Mouse (Mus musculus): ENCODE results near the gene Ftcd. TPM values are rescaled to one million over a fixed set of nuclear protein-coding genes. Genes with fewer than 3 reads are reported as not detected.

Ftcd gene
- total RNA-seq (2021) = not detected
- long read RNA-seq, experiment 1 = 0 reads
- long read RNA-seq, experiment 2 = 0 reads

- intact Hi-C loops (cut with DNase I; ENCODE audit: low total_unique reads) = no loop called here
- DNase-seq = no peak
Observed at GRCm38 (mm10) chr10:76575374-76575773, at the start of gene Ftcd. Ftcd (plus strand) TSS chr10:76575648.

- DNase-seq = no peak
- intact Hi-C loops (cut with DNase I; ENCODE audit: low total_unique reads) = no loop called here
Observed at GRCm38 (mm10) chr10:76530922-76531321, 44.5 kb upstream of the Ftcd start.

GRCm38 (mm10) chr10:76531375-76531774 is 44.1 kb upstream of the Ftcd start, which contains the start of gene Lss:
Lss (plus strand) TSS chr10:76531588.
- intact Hi-C loops (cut with DNase I; ENCODE audit: low total_unique reads) = no loop called here
- peak; percentile 95 for DNase-seq

- intact Hi-C loops (cut with DNase I; ENCODE audit: low total_unique reads) = no loop called here
- no peak for DNase-seq
Observed at GRCm38 (mm10) chr10:76531828-76532227, 43.6 kb upstream of the Ftcd start.

- no peak for DNase-seq
Observed at GRCm38 (mm10) chr10:76535526-76535925, 39.9 kb upstream of the Ftcd start.

GRCm38 (mm10) chr10:76537619-76538018 is 37.8 kb upstream of the Ftcd start:
- DNase-seq = no peak
- intact Hi-C loops (cut with DNase I; ENCODE audit: low total_unique reads) = no loop called here

More at GRCm38 (mm10) chr10:76535526-76535925, 39.9 kb upstream of the Ftcd start:
- intact Hi-C loops (cut with DNase I; ENCODE audit: low total_unique reads) = no loop called here

GRCm38 (mm10) chr10:76541336-76542085 is 33.9 kb upstream of the Ftcd start:
- no peak for DNase-seq
- intact Hi-C loops (cut with DNase I; ENCODE audit: low total_unique reads) = no loop called here

GRCm38 (mm10) chr10:76542636-76543375 is 32.6 kb upstream of the Ftcd start:
- DNase-seq = no peak

GRCm38 (mm10) chr10:76546566-76546965 is 28.9 kb upstream of the Ftcd start:
- DNase-seq = no peak
- intact Hi-C loops (cut with DNase I; ENCODE audit: low total_unique reads) = no loop called here

More at GRCm38 (mm10) chr10:76542636-76543375, 32.6 kb upstream of the Ftcd start:
- intact Hi-C loops (cut with DNase I; ENCODE audit: low total_unique reads) = no loop called here

GRCm38 (mm10) chr10:76548218-76548617 is 27.2 kb upstream of the Ftcd start:
- no peak for DNase-seq
- intact Hi-C loops (cut with DNase I; ENCODE audit: low total_unique reads) = no loop called here

GRCm38 (mm10) chr10:76550458-76550857 is 25.0 kb upstream of the Ftcd start:
- intact Hi-C loops (cut with DNase I; ENCODE audit: low total_unique reads) = loop anchor here (5.0 kb wide), 1 partner anchor 187 kb away; no protein-coding TSS in a partner anchor
- no peak for DNase-seq

GRCm38 (mm10) chr10:76551556-76551955 is 23.9 kb upstream of the Ftcd start:
- DNase-seq = no peak
- intact Hi-C loops (cut with DNase I; ENCODE audit: low total_unique reads) = loop anchor here (5.0 kb wide), 1 partner anchor 186 kb away; no protein-coding TSS in a partner anchor

- no peak for DNase-seq
- intact Hi-C loops (cut with DNase I; ENCODE audit: low total_unique reads) = loop anchor here (5.0 kb wide), 1 partner anchor 183 kb away; no protein-coding TSS in a partner anchor
Observed at GRCm38 (mm10) chr10:76554061-76554460, 21.4 kb upstream of the Ftcd start.

GRCm38 (mm10) chr10:76561972-76562371 is 13.5 kb upstream of the Ftcd start, which contains the start of gene Spatc1l:
Spatc1l (plus strand) TSS chr10:76562272.
- intact Hi-C loops (cut with DNase I; ENCODE audit: low total_unique reads) = no loop called here
- no peak for DNase-seq

- intact Hi-C loops (cut with DNase I; ENCODE audit: low total_unique reads) = no loop called here
- DNase-seq = no peak
Observed at GRCm38 (mm10) chr10:76569996-76570685, 5.3 kb upstream of the Ftcd start.

GRCm38 (mm10) chr10:76571070-76571469 is 4.4 kb upstream of the Ftcd start:
- intact Hi-C loops (cut with DNase I; ENCODE audit: low total_unique reads) = no loop called here
- no peak for DNase-seq

GRCm38 (mm10) chr10:76572151-76572550 is 3.3 kb upstream of the Ftcd start:
- DNase-seq = no peak
- intact Hi-C loops (cut with DNase I; ENCODE audit: low total_unique reads) = no loop called here

- DNase-seq = peak; percentile 2
- intact Hi-C loops (cut with DNase I; ENCODE audit: low total_unique reads) = no loop called here
Observed at GRCm38 (mm10) chr10:76576920-76577319, 1.5 kb downstream of the Ftcd start.

GRCm38 (mm10) chr10:76584138-76584537 is 8.7 kb downstream of the Ftcd start:
- DNase-seq = no peak
- intact Hi-C loops (cut with DNase I; ENCODE audit: low total_unique reads) = no loop called here

GRCm38 (mm10) chr10:76586190-76586589 is 10.7 kb downstream of the Ftcd start:
- intact Hi-C loops (cut with DNase I; ENCODE audit: low total_unique reads) = no loop called here
- DNase-seq = no peak

Data from gastrocnemius, postnatal 14 days (tissue).